Mouse (Mus musculus) kidney, postnatal 0 days (tissue): Measurements from ENCODE around the gene Olfr829. TPM values are rescaled to one million over a fixed set of nuclear protein-coding genes. Genes with fewer than 3 reads are reported as not detected.
"Not testable (repeated sequence)": the region's sequence is repeated elsewhere in the genome, so short reads cannot be mapped to it uniquely, and the experiment has no call there.

Source experiments
- ATAC-seq: fragments of 200-750 bp; cut with Nextera tagmentation; replicated peaks from 2 replicates; pipeline ENCODE4 v1.8.0; 2017; ENCODE audit warnings: low read depth, moderate number of reproducible peaks, moderate TSS enrichment, moderate library complexity; ENCODE audit not compliant: low FRiP score
- DNase-seq: peaks from one replicate; pipeline ENCODE4 v3.0.0-alpha.2; 2016; ENCODE audit warnings: low spot score
- H3K27ac ChIP-seq: fragments of 300-500 bp; sonication (generic); 2 replicates; pipeline ENCODE4 v1.5.1; 2014; ENCODE audit warnings: mild to moderate bottlenecking
- H3K27me3 ChIP-seq: fragments of 300-500 bp; sonication (generic); 2 replicates; pipeline ENCODE4 v1.6.1; 2014; ENCODE audit warnings: low read length, mixed read lengths; ENCODE audit not compliant: insufficient read depth
- H3K36me3 ChIP-seq: fragments of 300-500 bp; sonication (generic); 2 replicates; pipeline ENCODE4 v1.6.1; 2014; ENCODE audit warnings: low read length, mixed read lengths; ENCODE audit not compliant: insufficient read depth
- H3K4me1 ChIP-seq: fragments of 300-500 bp; sonication (generic); replicated peaks from 2 replicates; pipeline ENCODE4 v1.6.1; 2014; ENCODE audit warnings: antibody characterized with exemption, low read length, mixed read lengths; ENCODE audit not compliant: insufficient read depth
- H3K4me2 ChIP-seq: fragments of 300-500 bp; sonication (generic); 2 replicates; pipeline ENCODE4 v1.6.1; 2014; ENCODE audit warnings: mild to moderate bottlenecking, low read length, moderate library complexity, mixed read lengths
- H3K4me3 ChIP-seq: fragments of 300-500 bp; sonication (generic); replicated peaks from 2 replicates; pipeline ENCODE4 v1.5.1; 2014; ENCODE audit warnings: low read depth, low read length
- H3K9ac ChIP-seq: fragments of 300-500 bp; sonication (generic); 2 replicates; pipeline ENCODE4 v1.6.1; 2014; ENCODE audit warnings: low read depth, low read length
- H3K9me3 ChIP-seq: fragments of 300-500 bp; sonication (generic); replicated peaks from 2 replicates; pipeline ENCODE4 v1.6.1; 2016; ENCODE audit warnings: low read length, inconsistent platforms, mixed read lengths
- CTCF ChIP-seq: IDR thresholded peaks from 2 replicates; pipeline ENCODE4 v1.5.1; 2016; ENCODE audit warnings: antibody characterized with exemption, low read depth, mild to moderate bottlenecking, moderate library complexity
- WGBS: fragments of 180-500 bp; shearing (Covaris S2); extraction: QIAGEN DNeasy Blood & Tissue Kit; methylation state at CpG from one replicate; pipeline ENCODE4 v1.1.7; 2014; 5-methylcytosine and 5-hydroxymethylcytosine counted together
- polyA plus RNA-seq: library from polyadenylated mRNA; unstranded; fragments of >200 nt; fragmentation: Nextera tagmentation; extraction: Ambion mirVana; gene quantifications from 2 replicates; pipeline ENCODE4 v1.2.1, GENCODE M21; 2015

Olfr829 gene
- polyA plus RNA-seq = 0.09 and 0.16 TPM in 2 replicates

DNA sequence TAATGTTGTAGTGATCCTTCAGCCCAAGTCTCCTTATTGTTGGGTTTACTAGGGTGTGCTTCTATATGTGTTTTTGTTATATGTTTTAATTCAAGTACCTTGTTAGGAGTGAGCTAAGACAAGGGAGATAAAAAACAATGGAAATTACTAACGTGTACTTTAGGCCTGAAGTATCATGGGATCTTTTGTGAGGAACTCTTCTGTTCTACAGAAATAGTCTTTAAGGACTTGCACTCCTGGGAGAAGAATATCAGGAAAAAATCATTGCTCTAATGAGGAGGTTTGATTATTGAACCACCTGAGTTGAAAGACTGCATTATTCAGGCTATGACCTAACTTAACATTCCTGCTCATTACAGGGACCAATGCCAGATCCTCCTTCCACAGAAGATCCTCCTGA is at the start of gene Olfr829:
Gene Olfr829 (plus strand): TSS at position 301 of the 400 bp plus-strand sequence.
- H3K27me3 ChIP-seq = no peaks in the 10 kb centered on the region
- WGBS = 55% methylated on average over 1 of the region's 1 CpGs
- no peak within 1 kb of the TSS for H3K9ac ChIP-seq
- H3K4me3 ChIP-seq = no peak within 1 kb of the TSS
- no peaks in the 10 kb centered on the region for H3K36me3 ChIP-seq
- no peaks in the 10 kb centered on the region for H3K9me3 ChIP-seq
- no peak for DNase-seq
- no peak for TF ChIP-seq CTCF
- no peak for ATAC-seq
- no peak within 1 kb of the TSS for H3K4me2 ChIP-seq
- H3K4me1 ChIP-seq = no peaks in the 10 kb centered on the region
- H3K27ac ChIP-seq = no peak within 1 kb of the TSS

DNA sequence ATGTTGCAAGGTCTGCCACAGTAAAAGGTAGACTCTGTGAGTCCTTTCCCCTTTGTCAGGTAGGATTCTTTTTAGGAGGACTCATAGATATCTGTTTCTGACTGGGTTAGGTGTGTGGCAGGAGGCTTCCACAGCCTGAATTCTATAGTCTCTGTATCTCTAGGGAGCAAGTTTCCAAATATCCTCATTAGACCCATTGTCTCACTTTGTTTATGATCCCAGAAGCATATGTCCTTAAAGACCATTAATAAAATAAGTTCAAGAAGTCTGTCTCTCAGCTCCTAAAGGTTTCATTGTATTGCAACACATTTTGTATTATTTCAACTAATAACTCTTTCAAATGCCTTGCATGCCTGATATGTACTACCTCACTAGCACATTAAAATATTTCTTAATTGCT is 35.3 kb upstream of the Olfr829 start, which contains the start of gene Olfr828:
Gene Olfr828 (minus strand): TSS at position 101 of the 400 bp plus-strand sequence.
- Histone ChIP-seq H3K36me3 (no peaks in the 10 kb centered on the region), H3K4me3 (no peak within 1 kb of the TSS), H3K9me3 (no peaks in the 10 kb centered on the region), H3K4me2 (no peak within 1 kb of the TSS), H3K27ac (no peak within 1 kb of the TSS), H3K4me1 (no peaks in the 10 kb centered on the region), H3K27me3 (no peaks in the 10 kb centered on the region), H3K9ac (no peak within 1 kb of the TSS)
- ATAC-seq (no peak), DNase-seq (no peak)
- no peak for TF ChIP-seq CTCF

DNA sequence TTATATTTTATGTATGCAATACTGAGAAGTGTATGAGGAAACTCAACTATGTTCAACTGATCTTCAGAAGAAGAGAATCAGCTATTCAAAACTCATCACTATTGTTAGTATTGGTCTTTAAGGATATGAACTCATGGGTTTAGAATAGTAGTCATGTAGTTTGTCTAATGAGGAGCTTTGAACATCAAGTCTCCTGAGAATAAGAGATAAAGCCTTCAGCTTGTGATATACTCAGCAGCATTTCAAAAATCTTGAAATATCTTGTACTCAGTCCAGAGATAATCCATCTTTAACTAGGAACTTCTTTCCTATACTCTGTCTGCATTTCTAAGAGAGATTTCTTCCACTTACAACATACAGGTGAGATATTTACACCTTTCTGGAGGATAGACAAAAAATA is 19.7 kb downstream of the Olfr829 start, which contains the start of gene Olfr830:
Gene Olfr830 (plus strand): TSS at position 301 of the 400 bp plus-strand sequence.
- no peak for ATAC-seq

GRCm38 (mm10) chr9:18907699-18908098 is 53.0 kb downstream of the Olfr829 start:
- not testable (repeated sequence) for H3K4me2 ChIP-seq, DNase-seq, H3K27ac ChIP-seq, H3K9me3 ChIP-seq, H3K36me3 ChIP-seq, H3K4me3 ChIP-seq, H3K9ac ChIP-seq, H3K4me1 ChIP-seq, H3K27me3 ChIP-seq, ATAC-seq
- 84% methylated on average over 2 of the region's 2 CpGs for WGBS

More for the DNA sequence above, 19.7 kb downstream of the Olfr829 start, which contains the start of gene Olfr830:
- Histone ChIP-seq H3K9ac (no peak within 1 kb of the TSS), H3K4me2 (no peak within 1 kb of the TSS), H3K36me3 (no peaks in the 10 kb centered on the region), H3K4me1 (no peaks in the 10 kb centered on the region), H3K4me3 (no peak within 1 kb of the TSS), H3K27me3 (no peaks in the 10 kb centered on the region), H3K9me3 (no peaks in the 10 kb centered on the region), H3K27ac (no peak within 1 kb of the TSS)
- no peak for TF ChIP-seq CTCF
- DNase-seq = no peak

Other genes starting within 250 kb of the Olfr829 start
- 0.01 and 0.08 TPM in 2 replicates for gene Muc16, start 180.4 kb upstream of the Olfr829 start, polyA plus RNA-seq
- not detected in 2 replicates for gene Olfr24, start 90.9 kb upstream of the Olfr829 start, polyA plus RNA-seq
- not detected in 2 replicates for gene Olfr828, start 35.4 kb upstream of the Olfr829 start, polyA plus RNA-seq
- 0.07 TPM in 1 of 2 replicates, not detected in the other for gene Olfr830, start 19.8 kb downstream of the Olfr829 start, polyA plus RNA-seq
- 0.04 TPM in 1 of 2 replicates, not detected in the other for gene Olfr832, start 82.2 kb downstream of the Olfr829 start, polyA plus RNA-seq
- not detected in 2 replicates for gene Olfr834, start 133.1 kb downstream of the Olfr829 start, polyA plus RNA-seq
- not detected in 2 replicates for gene Olfr835, start 177.8 kb downstream of the Olfr829 start, polyA plus RNA-seq